Mouse (Mus musculus) cortical plate, adult 2 months (tissue): Measurements from ENCODE around the gene Ier3.

Experiments
- CTCF ChIP-seq: fragments of 200-500 bp; IDR thresholded peaks from 2 replicates; pipeline ENCODE4 v1.5.1; 2011; ENCODE audit warnings: mild to moderate bottlenecking, control low read depth, low read length; ENCODE audit not compliant: insufficient read depth; ENCODE audit errors: extremely low read depth
- POLR2A ChIP-seq: fragments of 200-500 bp; IDR thresholded peaks from 2 replicates; pipeline ENCODE4 v1.6.1; 2011; ENCODE audit warnings: mild to moderate bottlenecking, low read length, control low read depth; ENCODE audit not compliant: insufficient read depth; ENCODE audit errors: extremely low read depth

GRCm38 (mm10) chr17:35822964-35823937 lies 1.8 kb downstream of the Ier3 start, which contains the start of gene Flot1:
- TF ChIP-seq POLR2A (peak; percentile 64; the same call in 1 of the 2 replicates), CTCF (no peak)
